Mouse (Mus musculus) G1E (cell line): Measurements from ENCODE around the gene Glp2r. TPM values are rescaled to one million over a fixed set of nuclear protein-coding genes. Genes with fewer than 3 reads are reported as not detected.

Source experiments
- ATAC-seq: 2 replicates; pipeline ENCODE4 v1.8.0; 2016; ENCODE audit warnings: mild to moderate bottlenecking; ENCODE audit not compliant: insufficient number of reproducible peaks, poor library complexity, low FRiP score, severe bottlenecking; ENCODE audit errors: extremely low read depth
- DNase-seq: peaks from one replicate; pipeline ENCODE4 v3.0.0; 2012; ENCODE audit warnings: low spot score
- H3K27me3 ChIP-seq: 2 replicates; pipeline ENCODE4 v1.6.1; 2012; ENCODE audit warnings: mild to moderate bottlenecking, low read length, inconsistent platforms; ENCODE audit not compliant: insufficient read depth
- H3K36me3 ChIP-seq: replicated peaks from 2 replicates; pipeline ENCODE3; 2012; ENCODE audit warnings: mild to moderate bottlenecking, inconsistent platforms
- H3K4me1 ChIP-seq: 2 replicates; pipeline ENCODE4 v1.6.1; 2012; ENCODE audit warnings: low read depth, low read length, inconsistent platforms, mixed read lengths; ENCODE audit not compliant: insufficient read depth
- H3K4me3 ChIP-seq: 2 replicates; pipeline ENCODE4 v1.5.1; 2012; ENCODE audit warnings: low read depth, mild to moderate bottlenecking, inconsistent platforms, low read length, moderate library complexity, mixed read lengths
- H3K9me3 ChIP-seq: replicated peaks from 2 replicates; pipeline ENCODE4 v1.6.1; 2012; ENCODE audit warnings: inconsistent platforms
- CTCF ChIP-seq: IDR thresholded peaks from 2 replicates; pipeline ENCODE4 v1.5.1; 2012; ENCODE audit warnings: low read depth, low read length, inconsistent platforms, mixed read lengths
- GATA1 ChIP-seq: IDR thresholded peaks from 2 replicates; pipeline ENCODE4 v1.6.1; 2012; ENCODE audit warnings: borderline replicate concordance, low read length, inconsistent platforms, mixed read lengths
- GATA2 ChIP-seq: IDR thresholded peaks from 2 replicates; pipeline ENCODE4 v1.6.1; 2012; ENCODE audit warnings: low read depth, low read length, inconsistent platforms, borderline replicate concordance
- POLR2AphosphoS5 ChIP-seq: IDR thresholded peaks from 2 replicates; pipeline ENCODE4 v1.6.1; 2012; ENCODE audit warnings: low read depth, low read length, inconsistent platforms; ENCODE audit not compliant: insufficient replicate concordance
- TAL1 ChIP-seq: conservative IDR thresholded peaks from 2 replicates; pipeline ENCODE4 v1.6.1; 2012; ENCODE audit warnings: low read depth, low read length, inconsistent platforms, mixed read lengths
- polyA plus RNA-seq: library from polyadenylated mRNA; stranded (reverse); fragments of >175 nt; gene quantifications from 2 replicates; pipeline ENCODE4 v1.2.3, GENCODE M21; 2012
- total RNA-seq, 2 experiments: library from RNA; stranded (forward) in 1 of 2; stranded (reverse) in 1 of 2; fragments of 200-1000 nt in 1 of 2; fragments of >200 nt in 1 of 2; fragmentation: Nextera tagmentation in 1 of 2; gene quantifications; 2 replicates each; pipeline ENCODE4 v1.2.3; 2014 to 2017

Gene Glp2r
- total and polyA plus RNA-seq, 3 experiments: 0.05 TPM; not detected in 2

DNA sequence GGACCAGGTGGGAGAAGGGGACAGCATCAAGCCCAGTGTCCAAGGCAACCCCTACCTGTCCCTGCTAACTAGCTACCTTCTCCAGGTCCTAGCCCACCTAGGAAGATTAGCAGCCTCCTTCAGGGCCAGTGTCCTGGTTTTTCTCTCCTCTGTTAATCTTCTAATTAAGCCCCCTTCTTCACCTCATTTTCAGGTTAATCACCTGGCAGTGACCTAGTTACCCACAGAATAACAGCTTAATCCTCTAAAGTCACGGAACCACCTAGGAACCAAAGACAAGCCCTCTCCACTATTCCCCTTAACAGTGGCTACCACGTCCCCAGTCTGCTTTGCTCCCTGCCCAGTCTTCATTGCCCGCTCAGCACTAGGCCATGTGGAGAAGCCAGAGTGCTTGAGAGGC is 89.1 kb downstream of the Glp2r start:
- Histone ChIP-seq H3K36me3 (no peaks in the 10 kb centered on the region), H3K4me1 (no peaks in the 10 kb centered on the region), H3K9me3 (peaks cover 86% of the 10 kb centered on the region), H3K4me3 (no peak overlapping the region), H3K27me3 (no peaks in the 10 kb centered on the region)
- no peak for TF ChIP-seq GATA2
- no peak for TF ChIP-seq GATA1
- TF ChIP-seq POLR2AphosphoS5: no peak
- TF ChIP-seq CTCF: no peak
- TF ChIP-seq TAL1: no peak
- no peak for ATAC-seq
- no peak for DNase-seq

DNA sequence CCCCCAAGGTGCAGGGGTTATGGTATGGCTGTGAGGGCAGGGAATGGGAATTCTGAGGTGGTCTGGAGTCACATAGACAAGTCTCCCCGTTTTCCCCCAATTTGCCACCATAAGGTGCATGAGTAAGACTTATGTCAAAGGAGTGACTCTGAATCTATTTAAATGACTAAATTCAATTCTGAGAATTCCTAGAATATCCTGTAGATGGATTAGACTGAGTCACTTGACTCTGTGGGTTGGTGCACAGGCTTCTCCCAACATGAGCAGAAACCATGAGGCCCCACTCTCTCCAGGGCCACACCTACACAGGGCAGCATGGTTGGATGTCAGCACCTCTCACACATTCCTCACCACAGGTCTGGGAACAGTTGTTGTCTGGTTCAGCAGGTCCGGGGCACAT is 91.0 kb downstream of the Glp2r start:
- Histone ChIP-seq H3K9me3 (peaks cover 82% of the 10 kb centered on the region), H3K36me3 (no peaks in the 10 kb centered on the region)
- TF ChIP-seq TAL1 (no peak), GATA1 (no peak), GATA2 (no peak), POLR2AphosphoS5 (no peak), CTCF (no peak)

GRCm38 (mm10) chr11:67679300-67679699 is 91.7 kb downstream of the Glp2r start:
- H3K4me3 ChIP-seq: no peak overlapping the region
- no peak for DNase-seq
- peaks cover 81% of the 10 kb centered on the region for H3K9me3 ChIP-seq
- TF ChIP-seq POLR2AphosphoS5 (no peak), TAL1 (no peak), GATA2 (no peak), CTCF (no peak), GATA1 (no peak)
- no peaks in the 10 kb centered on the region for H3K36me3 ChIP-seq
- no peaks in the 10 kb centered on the region for H3K4me1 ChIP-seq
- H3K27me3 ChIP-seq: no peaks in the 10 kb centered on the region
- no peak for ATAC-seq

More for the DNA sequence above, 91.0 kb downstream of the Glp2r start:
- H3K4me1 ChIP-seq: no peaks in the 10 kb centered on the region
- H3K27me3 ChIP-seq: no peaks in the 10 kb centered on the region
- H3K4me3 ChIP-seq: no peak overlapping the region
- ATAC-seq (no peak), DNase-seq (no peak)

DNA sequence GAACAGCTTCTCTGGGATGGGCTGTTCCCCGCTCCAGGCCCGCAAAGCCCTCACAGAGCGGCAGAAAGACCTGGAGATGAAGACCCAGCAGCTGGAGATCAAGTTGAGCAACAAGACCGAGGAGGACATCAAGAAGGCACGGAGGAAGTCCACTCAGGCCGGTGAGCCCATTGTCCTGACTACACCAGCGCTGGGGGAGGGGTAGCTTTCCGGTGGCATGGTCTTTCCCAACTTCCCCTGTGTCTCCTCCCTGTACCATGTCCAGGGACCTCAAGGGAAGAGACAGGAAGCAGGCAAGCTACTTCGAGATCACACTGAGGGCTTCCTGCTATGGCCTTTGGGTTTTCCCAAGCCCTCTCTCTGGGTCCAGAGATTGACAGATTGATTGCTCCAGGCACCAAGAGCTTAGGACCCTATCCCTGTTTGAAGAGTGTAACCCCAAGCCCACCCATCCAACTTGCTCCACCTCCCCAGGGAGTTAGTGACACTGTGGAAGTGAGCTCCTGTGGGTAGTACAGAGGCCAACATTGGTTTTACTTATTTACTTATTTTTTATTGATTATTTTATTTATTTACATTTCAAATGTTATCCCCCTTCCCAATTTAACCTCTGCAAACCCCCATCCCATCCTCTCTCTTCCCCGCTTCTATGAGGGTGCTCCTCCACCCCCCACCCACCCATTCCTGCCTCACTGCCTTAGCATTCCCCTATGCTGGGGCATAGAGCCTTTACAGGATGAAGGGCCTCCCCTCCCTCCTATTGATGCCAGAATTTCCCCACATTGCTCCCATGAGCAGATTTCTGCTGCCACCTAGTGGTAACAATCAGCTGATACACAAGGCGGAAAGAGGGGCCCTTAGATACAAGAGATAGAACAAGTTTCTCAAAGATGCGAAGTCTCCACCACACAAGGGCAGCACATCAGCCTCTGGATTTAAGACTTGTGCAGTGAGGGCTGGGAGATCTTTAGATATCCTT is 95.1 kb downstream of the Glp2r start:
- Histone ChIP-seq H3K9me3 (peaks cover 76% of the 10 kb centered on the region), H3K4me1 (no peaks in the 10 kb centered on the region), H3K36me3 (no peaks in the 10 kb centered on the region), H3K4me3 (no peak overlapping the region), H3K27me3 (no peaks in the 10 kb centered on the region)
- TF ChIP-seq TAL1: no peak
- no peak for TF ChIP-seq GATA2
- TF ChIP-seq GATA1: no peak
- no peak for TF ChIP-seq POLR2AphosphoS5
- TF ChIP-seq CTCF: no peak
- ATAC-seq: no peak
- DNase-seq: no peak

GRCm38 (mm10) chr11:67672140-67672539 is 98.8 kb downstream of the Glp2r start:
- Histone ChIP-seq H3K36me3 (no peaks in the 10 kb centered on the region), H3K4me3 (no peak overlapping the region), H3K9me3 (peaks cover 74% of the 10 kb centered on the region), H3K27me3 (no peaks in the 10 kb centered on the region), H3K4me1 (no peaks in the 10 kb centered on the region)
- DNase-seq (no peak), ATAC-seq (no peak)
- TF ChIP-seq GATA1: no peak
- no peak for TF ChIP-seq POLR2AphosphoS5
- no peak for TF ChIP-seq TAL1
- TF ChIP-seq GATA2: no peak
- no peak for TF ChIP-seq CTCF

DNA sequence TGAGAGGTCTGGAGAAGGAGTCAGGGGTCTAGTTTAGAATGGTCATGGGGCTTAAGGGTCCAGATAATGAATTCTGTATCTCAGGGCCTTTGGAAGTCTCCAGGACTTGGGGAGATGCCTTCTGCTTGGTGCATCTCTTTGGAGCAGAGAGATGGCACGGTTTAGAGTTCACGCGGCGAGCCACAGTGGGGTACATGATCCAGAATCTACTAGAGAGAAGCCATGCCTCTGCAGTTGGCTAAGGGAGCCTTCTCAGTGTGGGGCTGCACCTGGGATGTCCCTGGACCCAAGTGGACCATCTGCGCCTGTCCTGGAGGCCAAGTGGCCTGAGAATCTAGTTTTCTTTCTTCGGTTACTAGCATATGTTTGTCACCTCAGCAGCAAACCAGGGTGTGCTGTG is 100.9 kb downstream of the Glp2r start:
- no peak for ATAC-seq
- DNase-seq: no peak
- Histone ChIP-seq H3K4me3 (no peak overlapping the region), H3K36me3 (no peaks in the 10 kb centered on the region), H3K27me3 (no peaks in the 10 kb centered on the region), H3K9me3 (peaks cover 78% of the 10 kb centered on the region), H3K4me1 (no peaks in the 10 kb centered on the region)
- TF ChIP-seq POLR2AphosphoS5 (no peak), GATA2 (no peak), GATA1 (no peak), CTCF (no peak), TAL1 (no peak)
